Comparison of ENCODE assay signal across 12 mouse cellular contexts in genomic region chr12:47243623-47244514, GRCm38 (mm10).
DNase-seq lines count a peak whose midpoint lies in the region.
"Had no signal": no experiment of that assay in that cellular context is flagged by ENCODE, and none has a peak within 500 bp of the region (broad histone marks: within the 10 kb centered on the region; RNA-seq: fewer than 3 reads in every experiment).

No protein-coding gene starts in this region.

- peak; percentile 82 for DNase-seq in heart, adult 11 months
- no peak for DNase-seq in heart, adult 9 months (ENCODE audit: low spot score in 2 of 2)
- DNase-seq in fat pad, adult 2 months (ENCODE audit: extremely low read depth, low read depth, low spot score): peak; percentile 19
- DNase-seq in gastrocnemius, postnatal 25 days: peak; percentile 10
- peak; percentile 26 for DNase-seq in skeletal muscle tissue, adult 2 months (ENCODE audit: low read depth, low spot score)
- no peak for DNase-seq in left cerebral cortex, adult 9 months (ENCODE audit: low spot score in 2 of 2)
- DNase-seq in right cerebral cortex, postnatal 4 days: no peak
- DNase-seq: adrenal gland, adult 8-10 months; adrenal gland, postnatal 36 days; cerebellum, adult 2 months; cerebellum, postnatal 10 days; heart, postnatal 36 days had no signal

Comparison
In these comparisons a context has a peak if more than half of its experiments do, and no peak if none do; other contexts are left out.
1. DNase-seq: peak in heart, adult 11 months (single experiment), fat pad, adult 2 months (single experiment), gastrocnemius, postnatal 25 days (single experiment) and skeletal muscle tissue, adult 2 months (single experiment); none in heart, adult 9 months (0 of 2), left cerebral cortex, adult 9 months (0 of 2) and right cerebral cortex, postnatal 4 days (single experiment).